Mouse (Mus musculus): ENCODE measurements around the gene Slc43a1.

DNA sequence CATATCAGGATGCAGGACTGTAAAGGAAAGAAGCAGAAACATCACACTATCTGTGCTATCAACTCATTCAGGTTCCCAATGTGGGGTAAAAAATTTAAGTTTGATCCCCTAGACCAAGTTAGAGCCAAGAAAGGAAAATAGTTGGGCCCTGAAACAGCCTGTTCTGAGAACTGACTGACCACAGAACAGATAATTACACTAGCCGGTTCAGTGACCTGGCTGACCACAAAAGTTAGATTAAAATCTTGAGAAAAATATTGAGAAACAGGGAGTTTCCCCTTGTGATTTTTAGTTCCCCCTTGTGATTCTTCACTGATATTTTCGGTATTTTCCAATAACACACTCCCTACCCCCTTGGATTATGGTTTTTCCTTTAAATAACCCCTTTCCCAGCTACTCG lies 44.8 kb upstream of the Slc43a1 start:
- TF ChIP-seq POLR2A (IDR thresholded peaks at IDR 0.05; ENCODE audit: extremely low read depth, insufficient read depth, low read length) (no peak), CTCF (IDR thresholded peaks at IDR 0.05; ENCODE audit: low read depth, low read length) (no peak)
